Mouse (Mus musculus): ENCODE measurements around the gene Slf1.

- TF ChIP-seq CHD2 (IDR thresholded peaks at IDR 0.05; ENCODE audit: low read depth, low read length) (no peak), ZNF384 (IDR thresholded peaks at IDR 0.05; ENCODE audit: low read depth, low read length) (no peak), ZC3H11A (IDR thresholded peaks at IDR 0.05; ENCODE audit: borderline replicate concordance, low read depth, low read length) (no peak)
Measured at GRCm38 (mm10) chr13:77063221-77063620, 72.1 kb downstream of the Slf1 start.
